Mouse (Mus musculus) heart, postnatal 0 days (tissue): ENCODE measurements at regions not wholly inside any gene's neighbourhood (a gene's known extent, or its start where the extent isn't known, plus 50 kb on each side); places are given as distances from the start of the nearest gene placed in this dataset.

Experiments used
- CTCF ChIP-seq: IDR thresholded peaks from 2 replicates; pipeline ENCODE4 v1.5.1; 2016; ENCODE audit warnings: antibody characterized with exemption, control low read depth, low read depth
- EP300 ChIP-seq: IDR thresholded peaks from 2 replicates; pipeline ENCODE4 v1.6.1; 2016; ENCODE audit warnings: antibody characterized with exemption, low read depth

DNA sequence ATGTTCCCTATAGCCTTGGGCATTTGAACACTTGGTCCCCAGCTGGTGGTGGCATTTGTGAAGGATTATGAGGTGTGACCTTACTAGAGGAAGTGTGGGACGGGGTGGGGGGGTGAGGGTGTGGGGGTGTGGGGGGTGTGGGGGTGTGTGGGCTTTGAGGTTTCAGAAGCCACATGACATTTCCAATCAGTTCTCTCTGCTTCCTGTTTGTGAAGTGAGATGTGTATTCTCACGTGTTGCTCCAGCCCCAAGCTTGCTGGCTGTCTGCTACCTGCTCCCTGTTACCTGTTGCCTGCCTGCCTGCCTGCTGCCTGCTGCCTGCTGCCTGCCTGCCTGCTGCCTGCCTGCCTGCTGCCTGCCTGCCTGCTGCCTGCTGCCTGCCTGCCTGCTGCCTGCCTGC lies 90.6 kb upstream of the Hmcn1 start:
- TF ChIP-seq EP300 (no peak), CTCF (no peak)
